Mouse (Mus musculus) hindbrain, embryonic 12.5 days (tissue): Measurements from ENCODE around the gene Lurap1l. TPM values are rescaled to one million over a fixed set of nuclear protein-coding genes. Genes with fewer than 3 reads are reported as not detected.

Source experiments
- ATAC-seq: fragments of 200-750 bp; cut with Nextera tagmentation; 2 replicates; pipeline ENCODE4 v1.8.0; 2017; ENCODE audit warnings: moderate TSS enrichment; ENCODE audit not compliant: low FRiP score
- H3K27ac ChIP-seq: fragments of 300-500 bp; sonication (generic); 2 replicates; pipeline ENCODE4 v1.5.1; 2016; ENCODE audit warnings: mild to moderate bottlenecking
- H3K27me3 ChIP-seq: fragments of 300-500 bp; sonication (generic); 2 replicates; pipeline ENCODE4 v1.6.1; 2016; ENCODE audit warnings: mild to moderate bottlenecking
- H3K36me3 ChIP-seq: fragments of 300-500 bp; sonication (generic); 2 replicates; pipeline ENCODE4 v1.6.1; 2016; ENCODE audit warnings: mild to moderate bottlenecking
- H3K4me1 ChIP-seq: fragments of 300-500 bp; sonication (generic); 2 replicates; pipeline ENCODE4 v1.6.1; 2016
- H3K4me2 ChIP-seq: fragments of 300-500 bp; sonication (generic); replicated peaks from 2 replicates; pipeline ENCODE4 v1.6.1; 2016; ENCODE audit warnings: mild to moderate bottlenecking
- H3K4me3 ChIP-seq: fragments of 300-500 bp; sonication (generic); 2 replicates; pipeline ENCODE4 v1.5.1; 2016; ENCODE audit warnings: mild to moderate bottlenecking
- H3K9ac ChIP-seq: fragments of 300-500 bp; sonication (generic); 2 replicates; pipeline ENCODE4 v1.6.1; 2016; ENCODE audit warnings: mild to moderate bottlenecking, moderate library complexity
- H3K9me3 ChIP-seq: fragments of 300-500 bp; sonication (generic); replicated peaks from 2 replicates; pipeline ENCODE4 v1.6.1; 2016; ENCODE audit warnings: mild to moderate bottlenecking
- WGBS: fragments of 180-500 bp; shearing (Covaris S2); methylation state at CpG from one replicate; pipeline ENCODE4 v1.1.7; 2016; 5-methylcytosine and 5-hydroxymethylcytosine counted together
- polyA plus RNA-seq: library from polyadenylated mRNA; unstranded; fragments of >200 nt; fragmentation: Nextera tagmentation; extraction: Ambion mirVana; gene quantifications from 2 replicates; pipeline ENCODE4 v1.2.1, GENCODE M21; 2016

The Lurap1l gene
- polyA plus RNA-seq, 1 experiment from 2014 or later, result 6.9 TPM

DNA sequence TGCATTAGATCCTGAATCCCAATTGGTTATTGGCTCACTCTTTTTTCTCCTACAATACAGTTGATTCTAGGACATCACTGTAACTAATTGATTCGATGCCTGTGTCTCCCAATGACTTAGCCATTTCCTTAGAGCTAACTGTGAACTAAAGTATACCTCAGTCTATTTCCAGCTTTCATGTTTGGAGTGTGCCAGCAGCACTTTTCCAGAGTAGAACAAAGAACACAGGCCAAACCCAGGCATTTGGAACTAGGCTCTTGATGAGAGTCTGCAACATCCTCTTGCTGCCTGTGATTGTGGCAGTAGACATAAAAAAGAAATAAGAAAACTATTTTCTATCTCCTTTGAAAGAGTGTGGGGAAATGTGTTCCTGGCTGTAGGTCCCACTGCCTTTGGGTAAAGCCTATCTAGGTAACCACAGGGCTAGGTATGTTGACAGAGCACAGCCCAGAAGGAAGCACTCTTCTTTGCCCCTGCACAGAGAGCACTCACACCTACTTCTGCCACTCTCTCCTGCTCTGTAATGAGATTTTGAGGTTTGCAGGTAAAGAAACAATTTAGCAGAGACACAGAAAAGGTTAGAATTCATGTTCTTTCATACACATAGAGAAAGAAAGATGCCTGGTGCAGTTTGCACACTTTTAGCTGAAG, 8.9 kb downstream of the Lurap1l start:
- no peak overlapping the region for H3K9ac ChIP-seq
- no peaks in the 10 kb centered on the region for H3K9me3 ChIP-seq
- no peaks in the 10 kb centered on the region for H3K4me1 ChIP-seq
- H3K27me3 ChIP-seq, result no peaks in the 10 kb centered on the region
- no peaks in the 10 kb centered on the region for H3K36me3 ChIP-seq
- no peak for ATAC-seq
- WGBS, result 73% methylated on average over 1 of the region's 1 CpGs
- no peak overlapping the region for H3K4me3 ChIP-seq
- H3K27ac ChIP-seq, result no peak overlapping the region
- no peak overlapping the region for H3K4me2 ChIP-seq

DNA sequence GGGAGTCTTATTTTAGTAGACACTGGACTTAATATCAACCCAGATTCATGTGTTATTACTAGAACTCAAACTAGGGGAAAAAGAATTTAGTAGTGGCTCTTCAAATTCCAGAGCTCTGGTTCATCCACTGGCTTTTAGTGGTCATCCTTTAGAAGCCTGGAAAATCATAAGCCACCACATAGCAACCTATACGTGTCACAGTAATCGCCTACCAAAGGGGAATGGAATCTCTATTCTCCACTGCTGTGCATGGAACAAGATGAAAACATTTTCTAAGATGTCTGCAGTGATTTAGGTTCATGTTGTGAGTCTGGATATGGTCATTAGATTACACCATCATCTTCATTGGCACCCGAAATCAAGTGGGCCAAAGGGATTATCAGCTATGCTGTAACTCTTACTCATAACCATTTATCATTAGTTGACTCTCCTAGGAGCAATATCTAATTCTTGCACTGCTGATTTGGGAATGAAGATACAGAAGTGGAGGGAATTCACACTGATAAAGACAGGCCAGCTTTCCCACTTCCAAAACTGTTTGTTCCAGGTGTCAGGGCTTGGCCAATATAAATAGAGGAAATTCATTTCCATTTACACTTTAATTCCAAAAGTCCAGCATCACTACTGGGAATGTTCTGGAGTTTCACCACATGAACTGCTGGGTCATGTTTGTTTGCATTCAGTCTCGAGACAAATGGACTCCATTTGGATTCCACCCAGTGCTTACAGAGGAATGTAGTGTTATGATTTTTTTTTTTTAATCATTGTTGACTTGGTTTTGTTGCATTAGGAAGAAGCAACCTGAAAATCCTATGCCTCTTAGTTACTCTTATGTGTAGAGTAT, 11.4 kb downstream of the Lurap1l start:
- Histone ChIP-seq H3K4me2 (no peak overlapping the region), H3K27ac (no peak overlapping the region), H3K4me3 (no peak overlapping the region), H3K9ac (no peak overlapping the region), H3K4me1 (no peaks in the 10 kb centered on the region), H3K27me3 (no peaks in the 10 kb centered on the region), H3K9me3 (no peaks in the 10 kb centered on the region), H3K36me3 (no peaks in the 10 kb centered on the region)
- 83% methylated on average over 4 of the region's 4 CpGs for WGBS
- ATAC-seq, result no peak

DNA sequence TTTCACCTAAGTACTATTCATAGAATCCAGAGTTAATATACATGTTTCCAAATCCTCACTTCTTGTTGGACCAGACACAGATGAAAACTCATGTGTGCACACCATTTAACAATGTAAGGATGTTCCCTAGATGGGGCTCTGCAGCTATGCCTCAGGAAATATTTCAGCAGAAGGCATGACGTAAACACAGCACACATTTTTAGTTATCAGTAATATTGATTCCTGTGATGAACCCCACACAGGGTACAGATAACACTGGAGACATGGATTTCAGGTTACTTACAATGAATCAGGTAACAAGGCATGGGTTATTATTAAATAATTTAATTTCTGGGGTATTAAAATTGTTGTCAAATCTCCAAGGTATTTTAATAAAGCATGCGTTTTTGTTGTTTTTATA, 12.2 kb downstream of the Lurap1l start:
- H3K9me3 ChIP-seq, result no peaks in the 10 kb centered on the region
- no peaks in the 10 kb centered on the region for H3K27me3 ChIP-seq
- no peak overlapping the region for H3K4me3 ChIP-seq
- no peak overlapping the region for H3K4me2 ChIP-seq
- no peak overlapping the region for H3K9ac ChIP-seq
- ATAC-seq, result no peak
- no peaks in the 10 kb centered on the region for H3K36me3 ChIP-seq
- H3K27ac ChIP-seq, result no peak overlapping the region
- 91% methylated on average over 2 of the region's 2 CpGs for WGBS
- no peaks in the 10 kb centered on the region for H3K4me1 ChIP-seq

DNA sequence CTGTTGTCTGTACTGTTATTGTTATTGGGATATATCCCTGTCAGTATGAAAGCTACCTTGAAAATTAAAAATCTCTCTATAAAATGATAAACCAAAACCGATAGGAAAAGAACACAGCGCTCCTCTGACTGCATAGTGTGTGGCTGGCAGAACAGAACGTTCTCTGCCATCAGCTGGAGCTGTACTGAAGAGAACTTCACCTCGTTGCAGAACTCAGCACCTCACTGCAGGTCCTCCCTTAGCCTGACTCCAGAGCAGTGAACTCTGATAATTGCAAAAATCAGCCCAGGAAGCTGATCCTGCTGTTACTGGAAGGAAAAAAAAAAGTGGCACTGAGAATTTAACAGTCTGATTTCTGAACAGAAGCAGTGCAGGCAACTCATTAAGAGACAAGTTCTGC, 14.4 kb downstream of the Lurap1l start:
- H3K4me1 ChIP-seq, result no peaks in the 10 kb centered on the region
- H3K9ac ChIP-seq, result no peak overlapping the region
- no peak overlapping the region for H3K4me3 ChIP-seq
- no peak overlapping the region for H3K27ac ChIP-seq
- no peaks in the 10 kb centered on the region for H3K27me3 ChIP-seq
- no peaks in the 10 kb centered on the region for H3K9me3 ChIP-seq
- H3K4me2 ChIP-seq, result no peak overlapping the region
- H3K36me3 ChIP-seq, result no peaks in the 10 kb centered on the region
- WGBS, result 71% methylated on average over 4 of the region's 4 CpGs
- ATAC-seq, result no peak

DNA sequence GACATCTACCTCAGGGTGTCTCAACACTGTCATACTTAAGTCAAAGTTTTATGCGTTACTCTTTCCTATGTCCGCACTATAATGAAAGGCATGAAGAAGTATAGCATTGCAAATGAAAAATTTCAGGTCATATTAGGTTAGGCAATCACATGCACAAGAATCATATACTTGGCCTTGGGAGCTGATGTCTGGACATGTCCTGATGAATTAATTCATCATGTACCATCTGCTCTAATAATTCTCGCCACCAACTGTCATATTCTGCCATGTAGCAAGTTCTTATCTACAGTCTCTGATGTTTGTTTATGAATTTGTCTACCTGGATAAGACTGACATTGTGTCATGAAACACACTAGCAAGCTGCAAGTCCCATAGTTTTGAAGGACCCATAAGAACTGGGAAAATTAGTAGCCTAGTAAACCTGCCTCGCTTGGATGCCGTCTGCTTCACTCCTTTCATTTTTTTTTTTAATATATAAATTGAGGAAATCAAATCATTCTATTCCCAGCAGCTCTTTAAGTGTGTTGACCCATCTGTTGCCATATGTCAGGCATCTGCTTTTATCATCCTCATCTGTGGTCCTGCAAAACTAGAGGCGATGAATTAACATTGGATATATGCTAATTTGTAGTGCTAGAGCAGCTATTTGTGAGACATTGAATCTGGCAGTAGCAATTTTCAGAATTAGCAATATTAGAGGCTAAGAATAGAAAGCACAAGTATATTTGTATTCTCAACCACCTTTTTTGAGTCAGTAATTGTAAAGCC, 15.5 kb downstream of the Lurap1l start:
- Histone ChIP-seq H3K9ac (no peak overlapping the region), H3K4me1 (no peaks in the 10 kb centered on the region), H3K9me3 (no peaks in the 10 kb centered on the region), H3K4me3 (no peak overlapping the region), H3K27me3 (no peaks in the 10 kb centered on the region), H3K36me3 (no peaks in the 10 kb centered on the region), H3K27ac (no peak overlapping the region), H3K4me2 (no peak overlapping the region)
- 79% methylated on average over 6 of the region's 6 CpGs for WGBS
- no peak for ATAC-seq

DNA sequence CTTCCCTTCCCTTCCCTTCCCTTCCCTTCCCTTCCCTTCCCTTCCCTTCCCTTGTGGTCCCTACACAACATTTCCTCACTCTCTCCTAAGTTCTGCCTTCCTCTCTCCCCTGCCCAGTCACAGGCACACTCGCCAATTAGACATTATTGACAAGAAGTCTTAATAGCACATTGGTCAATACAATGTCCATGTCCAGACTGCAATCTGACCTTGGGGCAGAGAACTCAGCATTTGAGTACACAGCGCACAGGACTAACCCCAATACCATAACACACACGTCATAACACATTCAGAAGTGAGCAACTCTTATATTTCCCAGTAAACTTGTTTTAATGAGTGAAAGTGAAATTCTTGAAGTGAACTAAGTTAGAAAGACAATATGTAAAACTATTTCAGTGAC, 24.3 kb downstream of the Lurap1l start:
- ATAC-seq, result no peak
- Histone ChIP-seq H3K4me1 (no peaks in the 10 kb centered on the region), H3K27me3 (no peaks in the 10 kb centered on the region), H3K9ac (no peak overlapping the region), H3K36me3 (no peaks in the 10 kb centered on the region), H3K9me3 (no peaks in the 10 kb centered on the region), H3K27ac (no peak overlapping the region), H3K4me3 (no peak overlapping the region), H3K4me2 (no peak overlapping the region)
- WGBS, result 93% methylated on average over 3 of the region's 3 CpGs

DNA sequence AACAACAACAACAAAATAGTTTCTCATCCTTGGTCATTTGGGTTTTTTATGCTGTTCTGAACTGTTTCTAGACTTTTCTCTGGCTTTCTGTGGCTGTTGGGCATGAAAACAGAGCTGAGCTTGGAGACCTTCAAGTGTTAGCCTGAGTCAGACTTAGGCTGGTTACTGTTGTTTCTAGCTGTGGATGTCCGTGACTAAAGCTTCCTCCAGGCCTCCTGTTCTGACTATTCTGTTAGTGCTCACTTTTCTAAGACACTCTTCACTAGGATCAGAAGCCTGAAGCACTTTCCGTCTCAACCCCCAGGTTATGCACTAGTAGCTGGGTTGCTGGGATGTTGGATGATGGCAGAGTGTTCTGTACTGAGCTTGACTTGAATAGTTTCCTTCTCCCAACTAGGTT, 28.7 kb downstream of the Lurap1l start:
- Histone ChIP-seq H3K4me1 (no peaks in the 10 kb centered on the region), H3K27me3 (no peaks in the 10 kb centered on the region), H3K4me2 (no peak overlapping the region), H3K4me3 (no peak overlapping the region), H3K27ac (no peak overlapping the region), H3K36me3 (no peaks in the 10 kb centered on the region), H3K9ac (no peak overlapping the region), H3K9me3 (no peaks in the 10 kb centered on the region)
- WGBS, result 84% methylated on average over 2 of the region's 2 CpGs
- no peak for ATAC-seq

DNA sequence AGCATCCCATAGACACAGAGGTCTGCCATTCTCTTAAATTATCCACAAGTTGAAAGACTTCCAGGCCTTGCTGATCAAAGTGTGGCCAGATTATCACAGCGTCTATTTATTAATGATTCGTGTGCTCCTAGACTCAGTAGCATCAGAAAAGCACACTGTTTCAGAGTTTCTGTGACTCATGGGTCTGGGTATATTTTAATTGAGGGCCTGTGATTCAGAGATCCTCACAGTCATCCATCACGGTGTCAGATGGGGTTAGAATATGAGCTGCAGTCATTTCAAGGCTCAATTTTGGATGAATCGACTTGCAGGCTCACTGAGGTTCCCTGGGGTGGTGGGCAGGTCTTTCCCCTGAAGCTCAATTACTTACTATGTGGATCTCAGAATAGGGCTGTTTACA, 30.5 kb downstream of the Lurap1l start:
- no peak overlapping the region for H3K9ac ChIP-seq
- no peaks in the 10 kb centered on the region for H3K27me3 ChIP-seq
- no peak overlapping the region for H3K4me3 ChIP-seq
- H3K4me2 ChIP-seq, result no peak overlapping the region
- ATAC-seq, result no peak
- no peaks in the 10 kb centered on the region for H3K36me3 ChIP-seq
- H3K27ac ChIP-seq, result no peak overlapping the region
- H3K4me1 ChIP-seq, result no peaks in the 10 kb centered on the region
- WGBS, result 74% methylated on average over 4 of the region's 4 CpGs
- H3K9me3 ChIP-seq, result no peaks in the 10 kb centered on the region

DNA sequence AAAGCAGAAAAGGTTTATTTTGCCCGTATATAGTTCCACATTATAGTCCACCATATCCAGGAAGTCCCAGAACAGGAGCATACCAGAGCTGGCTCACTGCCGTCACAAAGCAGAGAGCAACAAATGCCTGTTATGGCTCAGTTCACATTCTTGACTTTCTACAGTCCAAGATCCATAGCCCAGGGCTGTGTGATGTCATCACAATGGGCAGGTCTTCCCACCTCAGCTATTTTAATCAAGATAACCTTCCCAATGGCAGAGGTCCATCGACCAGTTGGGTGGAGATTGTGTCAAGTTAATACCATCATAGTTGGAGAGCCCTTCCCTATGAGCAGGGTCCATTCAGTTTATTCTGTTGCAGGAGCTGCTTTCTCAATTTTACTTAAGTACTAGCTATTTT, 31.5 kb downstream of the Lurap1l start:
- Histone ChIP-seq H3K9me3 (no peaks in the 10 kb centered on the region), H3K36me3 (no peaks in the 10 kb centered on the region), H3K9ac (no peak overlapping the region), H3K4me2 (no peak overlapping the region), H3K4me3 (no peak overlapping the region), H3K27me3 (no peaks in the 10 kb centered on the region), H3K27ac (no peak overlapping the region), H3K4me1 (no peaks in the 10 kb centered on the region)
- no peak for ATAC-seq
- WGBS, result 82% methylated on average over 3 of the region's 3 CpGs

DNA sequence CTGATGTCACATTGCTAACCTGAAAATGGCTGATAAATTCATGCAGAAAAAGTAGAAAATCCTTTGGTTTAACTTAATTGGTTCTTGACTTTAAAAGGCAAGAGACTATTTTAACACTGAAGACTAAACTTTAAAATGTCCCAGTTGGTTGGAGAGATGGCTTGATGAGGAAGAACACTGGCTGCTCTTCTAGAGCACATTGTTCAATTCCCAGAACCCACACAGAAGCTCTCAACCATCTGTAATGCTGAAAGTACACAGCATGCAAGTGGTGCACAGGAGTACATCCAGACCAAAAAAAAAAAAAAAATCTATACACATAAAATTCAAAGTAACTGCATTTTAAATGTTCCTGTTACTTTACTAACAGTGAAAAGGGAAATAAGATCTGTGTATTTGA, 34.2 kb downstream of the Lurap1l start:
- no peaks in the 10 kb centered on the region for H3K4me1 ChIP-seq
- no peak overlapping the region for H3K9ac ChIP-seq
- no peaks in the 10 kb centered on the region for H3K36me3 ChIP-seq
- H3K27ac ChIP-seq, result no peak overlapping the region
- no peak overlapping the region for H3K4me3 ChIP-seq
- no peaks in the 10 kb centered on the region for H3K9me3 ChIP-seq
- no peak overlapping the region for H3K4me2 ChIP-seq
- no peak for ATAC-seq
- H3K27me3 ChIP-seq, result no peaks in the 10 kb centered on the region

DNA sequence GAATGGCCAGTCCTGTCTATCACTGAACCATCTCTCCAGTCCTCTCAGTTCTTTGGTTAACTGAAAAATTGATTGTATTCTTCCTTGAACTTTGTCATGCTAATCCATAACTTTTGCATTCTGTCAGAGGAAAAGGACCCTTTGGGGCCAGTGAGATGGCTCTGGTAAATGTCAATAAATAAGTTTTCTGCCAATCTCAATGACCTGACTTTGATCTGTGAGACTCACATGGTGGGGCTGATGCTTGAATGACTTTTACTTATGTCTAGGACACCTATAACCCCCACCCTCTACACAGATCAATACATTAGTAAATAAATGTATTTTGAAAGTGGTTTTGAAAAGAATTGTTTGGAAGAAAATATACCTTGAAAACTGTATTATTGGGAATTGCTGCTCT, 38.7 kb downstream of the Lurap1l start:
- H3K27me3 ChIP-seq, result no peaks in the 10 kb centered on the region
- ATAC-seq, result no peak
- no peak overlapping the region for H3K27ac ChIP-seq
- H3K9me3 ChIP-seq, result no peaks in the 10 kb centered on the region
- H3K4me1 ChIP-seq, result no peaks in the 10 kb centered on the region
- H3K9ac ChIP-seq, result no peak overlapping the region
- peaks cover under 1% of the 10 kb centered on the region; the same call in 1 of the 2 replicates for H3K36me3 ChIP-seq
- H3K4me2 ChIP-seq, result no peak overlapping the region
- H3K4me3 ChIP-seq, result no peak overlapping the region

DNA sequence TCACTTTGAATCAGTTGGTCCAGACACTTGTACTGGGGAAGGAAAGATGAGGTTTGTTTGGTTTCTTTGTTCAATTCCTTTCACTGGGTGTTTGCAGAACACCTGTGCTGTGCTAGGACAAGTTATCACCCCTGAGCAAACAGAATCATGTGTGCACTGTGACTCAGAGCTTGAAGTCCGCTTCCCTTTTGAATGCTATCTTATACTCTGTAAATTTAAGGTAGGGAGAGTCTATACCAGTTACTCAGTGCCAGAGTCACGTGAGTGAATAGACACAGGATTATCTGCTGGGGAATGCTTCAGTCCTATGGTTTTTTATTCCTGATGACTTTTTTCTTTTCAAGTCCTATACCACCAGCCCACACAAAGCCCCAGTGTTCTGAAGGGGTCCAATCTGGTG, 39.3 kb downstream of the Lurap1l start:
- no peak overlapping the region for H3K4me3 ChIP-seq
- H3K4me1 ChIP-seq, result no peaks in the 10 kb centered on the region
- H3K4me2 ChIP-seq, result no peak overlapping the region
- H3K36me3 ChIP-seq, result peaks cover 3% of the 10 kb centered on the region; the same call in 1 of the 2 replicates
- no peak overlapping the region for H3K27ac ChIP-seq
- H3K9me3 ChIP-seq, result no peaks in the 10 kb centered on the region
- ATAC-seq, result no peak
- whole genome bisulfite sequencing, result 90% methylated on average over 2 of the region's 2 CpGs
- H3K9ac ChIP-seq, result no peak overlapping the region
- no peaks in the 10 kb centered on the region for H3K27me3 ChIP-seq
